Mouse (Mus musculus) spleen, adult 2 months (tissue): ENCODE measurements around the gene Foxp4. TPM values are rescaled to one million over a fixed set of nuclear protein-coding genes. Genes with fewer than 3 reads are reported as not detected.

Experiments
- DNase-seq, 2 experiments: peaks; one replicate each; pipeline versions ENCODE4 v3.0.0 to v3.0.0-alpha.2; 2012 to 2021; ENCODE audit warnings: low spot score in 2 of 2, low read depth in 1 of 2
- H3K27ac ChIP-seq: fragments of 200-500 bp; 2 replicates; pipeline ENCODE4 v1.5.1; 2012; ENCODE audit warnings: low read length, inconsistent platforms; ENCODE audit not compliant: insufficient read depth
- H3K27me3 ChIP-seq: fragments of 200-500 bp; 2 replicates; pipeline ENCODE4 v1.6.1; 2012; ENCODE audit warnings: mild to moderate bottlenecking, moderate library complexity, low read length, inconsistent platforms; ENCODE audit not compliant: control insufficient read depth, insufficient read depth
- H3K36me3 ChIP-seq: fragments of 200-500 bp; 2 replicates; pipeline ENCODE4 v1.6.1; 2012; ENCODE audit warnings: mild to moderate bottlenecking, low read length, inconsistent platforms; ENCODE audit not compliant: control insufficient read depth, insufficient read depth
- H3K4me1 ChIP-seq: fragments of 200-500 bp; 2 replicates; pipeline ENCODE4 v1.6.1; 2011; ENCODE audit warnings: inconsistent platforms; ENCODE audit not compliant: control insufficient read depth, insufficient read depth, insufficient read length
- H3K4me3 ChIP-seq: fragments of 200-500 bp; 2 replicates; pipeline ENCODE4 v1.5.1; 2011; ENCODE audit warnings: mild to moderate bottlenecking, inconsistent platforms; ENCODE audit not compliant: insufficient read depth, insufficient read length; ENCODE audit errors: extremely low read depth
- CTCF ChIP-seq: fragments of 200-500 bp; IDR thresholded peaks from 2 replicates; pipeline ENCODE4 v1.5.1; 2011; ENCODE audit warnings: mild to moderate bottlenecking, inconsistent platforms; ENCODE audit not compliant: insufficient read depth, insufficient read length, insufficient replicate concordance; ENCODE audit errors: extremely low read depth
- POLR2A ChIP-seq: fragments of 200-500 bp; IDR thresholded peaks from 2 replicates; pipeline ENCODE4 v1.6.1; 2011; ENCODE audit warnings: low read depth, low read length, inconsistent platforms
- WGBS: fragments of 180-500 bp; shearing (Covaris S2); methylation state at CpG from one replicate; pipeline ENCODE4 v1.1.7; 2018; 5-methylcytosine and 5-hydroxymethylcytosine counted together
- polyA plus RNA-seq: library from polyadenylated mRNA; depleted of rRNA; stranded (reverse); fragments of >200 nt; gene quantifications from 2 replicates; pipeline ENCODE4 v1.2.3, GENCODE M21; 2012

The Foxp4 gene
- polyA plus RNA-seq, 1 experiment = 62.0 TPM

DNA sequence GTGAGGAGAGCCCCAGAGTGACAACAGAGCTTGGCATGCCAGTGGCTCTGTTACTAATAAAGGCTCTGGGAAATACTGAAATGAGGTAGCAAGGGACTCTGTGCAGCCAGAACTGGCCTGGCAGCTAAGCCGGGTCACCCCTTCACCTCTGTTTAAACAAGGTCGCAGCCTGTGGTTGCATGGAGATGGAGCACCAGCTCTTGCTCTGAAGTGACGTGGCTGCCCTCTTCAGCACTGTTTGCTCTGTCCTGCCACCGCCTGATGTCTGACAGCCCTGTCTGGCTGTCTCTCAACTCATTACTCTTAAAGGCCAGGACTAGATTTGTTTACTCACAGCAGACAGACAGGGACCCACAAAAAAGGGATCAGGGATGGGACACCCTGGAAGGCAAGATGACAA, 25.3 kb downstream of the Foxp4 start:
- DNase-seq = no peak
- Histone ChIP-seq H3K4me1 (peaks cover 6% of the 10 kb centered on the region), H3K36me3 (peaks cover 13% of the 10 kb centered on the region), H3K27ac (no peak overlapping the region), H3K4me3 (no peak overlapping the region), H3K27me3 (no peaks in the 10 kb centered on the region)
- 91% methylated on average over 4 of the region's 4 CpGs for WGBS
- no peak for TF ChIP-seq CTCF
- TF ChIP-seq POLR2A = no peak

GRCm38 (mm10) chr17:47897956-47898752, 26.3 kb downstream of the Foxp4 start:
- Histone ChIP-seq H3K4me3 (no peak overlapping the region), H3K27me3 (no peaks in the 10 kb centered on the region), H3K36me3 (peaks cover 7% of the 10 kb centered on the region), H3K4me1 (peaks cover 6% of the 10 kb centered on the region), H3K27ac (no peak overlapping the region)
- DNase-seq = no peak
- no peak for TF ChIP-seq POLR2A
- no peak for TF ChIP-seq CTCF
- WGBS = 74% methylated on average over 9 of the region's 9 CpGs

DNA sequence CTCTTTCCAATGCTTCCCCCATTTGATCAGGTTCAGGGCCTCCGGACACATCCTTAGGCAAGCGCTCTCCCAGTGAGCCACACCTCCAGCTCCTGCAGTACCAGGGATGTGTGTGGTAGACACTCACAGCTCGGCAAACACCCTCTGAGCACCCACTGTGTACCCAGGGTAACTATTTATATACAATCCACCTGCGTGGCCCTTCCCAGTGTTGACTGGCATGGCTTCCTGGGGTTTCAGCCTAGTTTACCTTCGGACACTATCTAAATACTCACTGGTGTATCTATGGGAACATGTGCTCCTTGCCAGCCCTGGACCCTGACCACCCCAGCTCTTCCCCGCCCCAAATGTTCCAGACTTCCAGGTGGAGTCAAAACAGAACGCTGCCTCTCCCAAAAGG, 34.7 kb downstream of the Foxp4 start:
- no peak overlapping the region for H3K27ac ChIP-seq
- WGBS = 89% methylated on average over 7 of the region's 7 CpGs
- no peaks in the 10 kb centered on the region for H3K27me3 ChIP-seq
- TF ChIP-seq CTCF (no peak), POLR2A (no peak)
- peaks cover 5% of the 10 kb centered on the region; the same call in 1 of the 2 replicates for H3K36me3 ChIP-seq
- no peak for DNase-seq
- no peaks in the 10 kb centered on the region; the same call in 1 of the 2 replicates for H3K4me1 ChIP-seq
- no peak overlapping the region for H3K4me3 ChIP-seq

DNA sequence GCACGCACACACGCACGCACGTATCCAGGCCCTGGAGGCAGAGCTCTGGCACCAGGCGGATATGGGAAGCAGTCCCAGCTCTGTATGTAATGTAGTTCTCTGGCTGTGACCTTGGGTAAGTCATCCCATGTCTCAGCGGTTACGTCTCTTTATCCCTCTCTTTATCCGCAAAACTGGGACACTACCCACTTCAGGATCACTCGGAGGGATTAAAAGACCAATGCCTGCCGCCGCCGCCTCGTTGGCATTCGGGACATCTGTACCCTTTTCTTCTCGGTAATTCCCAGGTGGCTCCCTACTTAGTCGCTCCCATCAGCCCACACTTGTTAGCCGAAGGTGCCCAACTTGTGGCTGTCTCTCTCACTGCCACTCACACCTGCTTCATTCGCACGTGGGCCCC, 35.2 kb downstream of the Foxp4 start:
- H3K27me3 ChIP-seq = no peaks in the 10 kb centered on the region
- no peak overlapping the region for H3K4me3 ChIP-seq
- WGBS = 91% methylated on average over 19 of the region's 19 CpGs
- TF ChIP-seq POLR2A (no peak), CTCF (no peak)
- H3K4me1 ChIP-seq = no peaks in the 10 kb centered on the region; the same call in 1 of the 2 replicates
- no peak overlapping the region for H3K27ac ChIP-seq
- DNase-seq = no peak
- peaks cover 3% of the 10 kb centered on the region; the same call in 1 of the 2 replicates for H3K36me3 ChIP-seq

- peaks cover 3% of the 10 kb centered on the region; the same call in 1 of the 2 replicates for H3K36me3 ChIP-seq
- no peak for DNase-seq
- WGBS = 95% methylated on average over 7 of the region's 7 CpGs
- H3K4me1 ChIP-seq = no peaks in the 10 kb centered on the region; the same call in 1 of the 2 replicates
- TF ChIP-seq CTCF (no peak), POLR2A (no peak)
- H3K27me3 ChIP-seq = no peaks in the 10 kb centered on the region
- no peak overlapping the region for H3K4me3 ChIP-seq
- H3K27ac ChIP-seq = no peak overlapping the region
Measured at GRCm38 (mm10) chr17:47888641-47889040, 35.8 kb downstream of the Foxp4 start.

GRCm38 (mm10) chr17:47888155-47888455, 36.3 kb downstream of the Foxp4 start:
- Histone ChIP-seq H3K4me1 (peaks cover 2% of the 10 kb centered on the region; the same call in 1 of the 2 replicates), H3K36me3 (peaks cover 3% of the 10 kb centered on the region; the same call in 1 of the 2 replicates), H3K27me3 (no peaks in the 10 kb centered on the region), H3K4me3 (no peak overlapping the region), H3K27ac (no peak overlapping the region)
- TF ChIP-seq POLR2A (no peak), CTCF (no peak)
- no peak for DNase-seq
- WGBS = 37% methylated on average over 6 of the region's 6 CpGs
